Mouse (Mus musculus) spleen, postnatal 36 days (tissue): ENCODE data around the gene Mapk13.
A peak's percentile ranks its signal among the peaks of the same experiment; 100 is the strongest.
"Not testable (repeated sequence)": the region's sequence is repeated elsewhere in the genome, so short reads cannot be mapped to it uniquely, and the experiment has no call there.

Experiments used
- DNase-seq, 2 experiments: peaks; one replicate each; pipeline ENCODE4 v3.0.0; 2022; ENCODE audit warnings: low spot score in 2 of 2, mixed read lengths in 1 of 2

Mapk13 gene

GRCm38 (mm10) chr17:28769121-28769874 is at the start of gene Mapk13:
Gene Mapk13 (plus strand): TSS chr17:28769297.
- DNase-seq: peak in 1 of 2 experiments; percentile 19

DNA sequence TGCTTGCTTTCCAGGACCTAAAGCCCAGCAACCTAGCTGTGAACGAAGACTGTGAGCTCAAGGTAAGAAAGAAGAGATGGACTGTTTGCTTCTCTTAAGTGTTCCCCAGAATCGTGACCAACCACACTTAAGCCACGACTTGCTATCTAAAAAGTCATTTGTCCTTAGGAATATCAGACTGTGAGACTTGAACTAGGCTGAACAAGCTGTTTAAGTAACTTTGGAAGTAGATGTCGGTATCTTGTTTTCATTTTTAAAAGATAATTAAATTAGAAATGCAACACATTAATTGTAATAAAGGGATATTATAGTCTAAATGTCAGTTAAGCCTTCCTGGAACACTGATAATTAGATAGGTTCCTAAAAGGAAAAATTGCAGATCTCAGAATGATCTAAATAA is 43.3 kb upstream of the Mapk13 start, which contains the start of gene AC170998.1:
Gene AC170998.1 (plus strand): TSS at position 301 of the 400 bp plus-strand sequence.
- DNase-seq: no peak

DNA sequence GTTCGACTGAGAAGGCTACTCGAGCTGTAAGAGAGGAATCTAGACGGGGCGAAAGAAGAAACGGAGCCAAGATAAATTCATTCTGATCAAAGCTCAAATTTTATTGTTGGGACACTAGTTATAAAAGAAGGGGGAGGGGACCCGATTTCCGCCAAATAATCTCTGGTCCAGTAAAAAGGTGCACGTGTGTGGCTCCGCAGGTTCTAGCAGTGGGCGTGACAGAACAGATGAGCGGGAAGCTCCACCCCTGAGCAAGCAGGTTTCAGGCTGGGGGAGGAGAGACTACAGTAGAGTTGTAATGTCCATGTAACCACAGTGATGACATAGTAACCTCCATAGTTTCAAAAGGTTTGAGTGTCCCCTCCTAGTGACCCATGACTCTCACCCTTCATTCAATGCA is 41.6 kb upstream of the Mapk13 start:
- DNase-seq: not testable (repeated sequence)

- DNase-seq: no peak
Observed at GRCm38 (mm10) chr17:28735317-28736105, 33.6 kb upstream of the Mapk13 start.

DNA sequence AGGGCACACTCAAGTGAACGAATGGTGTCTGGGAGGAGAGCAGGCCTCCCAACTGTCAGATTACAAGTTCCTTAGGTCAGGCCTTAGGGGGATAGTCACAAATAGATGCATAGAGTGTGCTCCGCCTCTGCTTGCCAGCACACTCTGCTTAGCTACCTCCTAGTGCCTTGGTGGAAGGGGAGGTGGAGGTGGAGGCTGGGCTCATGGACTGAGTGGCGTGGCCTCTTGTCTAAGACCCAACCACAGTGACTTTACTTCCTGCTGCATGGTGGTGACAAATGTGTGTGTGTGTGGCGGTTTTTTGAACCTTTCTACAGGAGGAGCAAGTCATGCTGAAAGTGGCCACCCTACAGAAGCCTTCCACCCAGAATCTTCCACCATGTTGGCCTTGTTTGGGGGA is 32.6 kb upstream of the Mapk13 start:
- DNase-seq: peak in 1 of 2 experiments; percentile 6

DNA sequence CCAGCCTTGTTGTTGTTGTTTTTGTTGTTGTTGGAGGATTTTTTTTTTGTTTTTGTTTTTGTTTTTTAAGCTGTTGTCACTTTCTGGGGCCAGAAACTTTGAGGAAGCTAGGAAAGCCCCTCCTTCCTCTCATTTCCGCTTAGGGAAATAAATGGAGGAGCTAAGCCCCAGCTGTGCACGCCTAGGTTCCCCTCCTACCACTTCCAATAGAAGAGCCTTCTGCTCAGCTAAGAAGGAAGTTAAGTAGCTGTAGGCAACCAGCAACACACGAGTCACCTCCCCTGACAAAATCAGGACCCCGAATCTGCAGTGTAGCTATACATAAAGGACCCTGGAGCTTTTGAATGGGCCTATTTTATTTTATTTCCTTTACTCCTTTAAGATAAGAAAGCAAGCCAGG is 31.1 kb upstream of the Mapk13 start:
- DNase-seq: peak in 1 of 2 experiments; percentile 31

DNA sequence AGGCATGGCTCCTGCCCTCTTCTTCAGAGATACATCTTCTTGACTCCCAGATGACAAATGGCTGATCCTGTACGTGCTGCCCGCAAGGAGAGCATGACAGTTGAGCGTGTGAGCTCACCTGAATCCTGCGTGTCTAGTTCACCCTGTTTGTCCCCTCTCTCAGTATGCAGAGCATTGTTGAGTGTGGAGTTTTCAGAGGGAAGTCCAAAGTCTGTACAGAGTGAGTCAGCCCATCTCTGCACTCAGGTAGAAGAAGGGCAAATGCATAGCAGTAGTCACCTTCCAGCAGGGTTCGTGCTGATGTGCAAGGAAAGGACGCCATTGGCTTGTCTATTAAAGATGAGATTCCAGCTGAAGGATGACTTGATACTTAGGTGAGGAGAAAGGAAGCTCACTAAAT is 29.9 kb upstream of the Mapk13 start:
- DNase-seq: no peak

DNA sequence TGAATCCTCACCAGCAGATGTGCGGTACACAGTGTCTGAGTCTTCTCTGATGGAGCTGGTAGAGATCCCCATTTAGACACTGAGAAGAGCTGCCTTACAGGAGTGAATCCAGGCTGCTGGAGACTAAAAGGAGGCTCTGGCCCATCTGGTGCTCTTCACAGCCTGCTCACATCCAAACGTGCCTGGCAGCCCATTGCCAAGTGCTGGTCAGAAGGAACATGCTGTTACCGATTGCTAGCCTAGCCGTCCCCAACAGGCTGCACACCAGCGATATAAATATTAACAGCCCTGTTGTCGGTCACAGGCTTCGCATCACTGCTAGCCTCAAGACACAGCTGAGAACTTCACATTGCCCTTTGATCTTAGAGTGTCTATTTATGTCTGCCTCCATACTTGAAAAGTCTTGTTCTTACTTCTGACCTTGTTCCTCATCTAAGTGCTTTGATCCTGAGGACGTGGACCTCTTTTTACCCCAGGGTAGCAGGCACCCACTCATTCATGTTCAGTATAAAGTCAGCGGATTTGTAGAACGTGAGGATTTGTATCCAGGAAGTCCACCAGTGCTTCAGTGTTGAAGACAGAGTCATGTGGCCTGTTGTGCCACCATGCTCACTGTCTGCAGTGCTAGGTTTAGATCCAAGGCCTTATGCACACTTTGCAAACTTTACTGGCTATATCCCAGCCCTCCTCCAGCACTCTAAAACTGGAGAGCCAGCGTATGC is 25.8 kb upstream of the Mapk13 start:
- DNase-seq: no peak

- DNase-seq: no peak
Observed at GRCm38 (mm10) chr17:28743916-28744315, 25.2 kb upstream of the Mapk13 start.

- DNase-seq: no peak
Observed at GRCm38 (mm10) chr17:28745773-28746172, 23.3 kb upstream of the Mapk13 start.

DNA sequence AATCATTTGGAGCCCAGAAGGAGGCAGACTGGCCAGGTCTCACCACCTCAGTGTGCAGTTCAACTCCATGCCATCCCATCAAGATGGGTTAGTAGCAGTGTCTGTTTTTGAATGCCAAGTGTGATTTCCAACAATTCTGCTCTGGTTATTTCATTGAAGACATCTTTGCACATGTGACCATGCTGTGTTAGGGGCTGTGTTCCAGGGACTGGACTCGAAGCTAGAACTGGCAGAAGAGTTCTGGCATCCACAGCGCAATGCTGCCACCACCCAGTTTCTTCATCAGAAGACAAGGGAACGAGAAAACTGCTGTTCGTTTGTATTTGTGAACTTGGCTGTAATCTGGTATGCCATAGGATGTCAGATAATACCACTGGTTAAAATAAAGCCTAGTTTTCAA is 21.1 kb upstream of the Mapk13 start:
- DNase-seq: no peak

- DNase-seq: peak; percentile 8 to 25
Observed at GRCm38 (mm10) chr17:28750580-28750979, 18.5 kb upstream of the Mapk13 start.

GRCm38 (mm10) chr17:28756447-28756846 is 12.7 kb upstream of the Mapk13 start:
- no peak for DNase-seq

GRCm38 (mm10) chr17:28757470-28757869 is 11.6 kb upstream of the Mapk13 start:
- no peak for DNase-seq

DNA sequence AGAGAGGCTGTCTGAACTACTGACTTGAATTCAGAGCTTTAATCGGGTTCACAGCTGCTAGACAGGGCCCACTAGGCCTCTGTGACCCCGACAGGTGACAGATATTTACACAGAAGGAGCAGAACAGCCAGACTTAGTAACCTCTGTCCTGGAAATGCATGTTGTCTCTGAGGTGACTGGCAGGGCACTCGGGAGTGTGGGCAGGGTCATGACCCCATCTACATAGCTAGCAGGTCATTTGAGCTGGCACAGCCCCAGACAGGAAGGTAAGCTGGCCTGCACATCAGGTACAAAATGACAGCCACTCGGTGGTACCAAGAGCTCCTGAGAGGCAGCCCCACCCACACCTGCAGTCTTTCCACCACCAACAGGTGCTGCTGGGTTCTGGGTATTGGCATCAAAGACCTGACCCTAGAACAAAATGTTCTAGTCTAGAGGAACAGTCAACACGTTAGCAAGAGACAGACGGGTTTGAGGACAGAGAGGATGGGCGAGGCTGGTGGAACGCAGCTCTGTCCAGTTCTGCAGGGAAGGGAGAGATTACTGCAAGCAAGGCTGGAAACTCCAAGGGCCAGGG is 8.3 kb upstream of the Mapk13 start:
- DNase-seq: no peak

DNA sequence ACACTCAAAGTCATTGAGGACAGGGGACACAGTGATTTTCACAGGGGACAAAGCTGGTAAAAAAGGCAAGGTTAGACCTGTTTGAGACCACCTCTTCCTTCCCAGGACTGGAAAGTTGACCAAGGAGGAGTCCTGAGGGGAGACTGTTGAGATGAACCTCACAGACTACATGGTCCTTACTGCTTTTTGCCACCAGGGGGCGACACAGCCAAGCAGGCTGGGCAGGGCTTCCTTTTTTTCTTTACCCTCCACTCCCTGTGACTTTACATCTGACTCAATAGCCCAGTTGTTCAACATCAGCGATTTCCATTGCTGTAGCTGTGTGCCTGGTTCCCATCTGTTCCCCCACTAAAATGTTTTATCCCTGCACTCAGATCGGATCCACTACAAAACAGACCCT is 7.2 kb upstream of the Mapk13 start:
- DNase-seq: peak; percentile 60 to 69

DNA sequence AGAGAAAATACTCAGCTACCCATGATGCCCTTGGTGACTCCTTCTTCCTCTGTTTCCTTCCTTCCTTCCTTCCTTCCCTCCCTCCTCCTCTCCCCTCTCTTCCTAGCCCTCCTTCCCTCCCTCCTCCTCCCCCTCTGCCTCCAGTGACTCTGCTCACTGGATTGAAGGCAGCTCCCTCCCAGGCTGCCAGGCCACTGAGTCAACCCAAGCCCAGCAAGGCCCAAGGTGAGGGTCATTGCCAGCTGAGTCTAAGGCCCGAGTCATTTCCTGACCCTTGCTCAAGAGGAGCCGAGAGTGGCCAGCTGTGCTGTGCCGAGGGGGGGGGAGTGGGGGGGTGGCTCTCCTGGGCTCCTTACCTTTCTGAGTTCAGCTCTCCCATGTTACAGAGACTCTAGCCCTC is 2.9 kb upstream of the Mapk13 start:
- no peak for DNase-seq

DNA sequence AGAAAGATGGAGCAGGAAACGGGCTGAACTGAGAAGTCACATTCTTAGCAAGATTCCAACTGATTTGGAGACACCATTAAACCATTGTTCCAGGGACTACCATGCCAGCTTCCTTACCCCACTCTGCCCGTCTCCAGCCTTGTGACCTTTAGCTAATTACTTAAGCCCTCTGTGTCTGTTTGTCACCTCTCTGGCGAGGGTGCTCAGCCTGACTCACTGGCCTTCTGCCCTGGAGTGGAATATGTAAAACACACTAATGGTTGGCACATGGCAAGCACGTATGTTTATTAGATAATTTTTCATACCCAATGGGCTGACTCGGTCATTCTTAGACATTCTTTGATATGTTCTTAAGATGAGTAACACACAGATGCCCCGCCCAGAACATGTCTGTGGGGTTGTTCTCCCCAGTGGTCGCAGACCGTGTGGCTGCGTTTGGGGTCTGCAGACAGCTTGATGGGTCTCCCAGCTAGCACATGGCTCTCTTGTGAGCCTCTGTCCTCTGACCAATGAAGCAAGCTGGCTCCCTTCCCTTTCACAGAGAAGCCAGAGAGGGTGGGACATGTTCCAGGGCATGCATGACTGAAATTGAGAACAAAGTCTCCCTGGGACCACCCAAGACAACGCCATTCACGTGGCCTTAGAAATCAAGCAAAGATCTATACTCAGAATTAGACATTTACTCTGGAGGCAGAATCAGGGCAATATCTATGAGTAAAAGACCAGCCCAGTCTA is 2.1 kb upstream of the Mapk13 start:
- DNase-seq: no peak

GRCm38 (mm10) chr17:28769875-28770421 is 851 bp downstream of the Mapk13 start:
- no peak for DNase-seq

GRCm38 (mm10) chr17:28771289-28771688 is 2.2 kb downstream of the Mapk13 start:
- DNase-seq: no peak

DNA sequence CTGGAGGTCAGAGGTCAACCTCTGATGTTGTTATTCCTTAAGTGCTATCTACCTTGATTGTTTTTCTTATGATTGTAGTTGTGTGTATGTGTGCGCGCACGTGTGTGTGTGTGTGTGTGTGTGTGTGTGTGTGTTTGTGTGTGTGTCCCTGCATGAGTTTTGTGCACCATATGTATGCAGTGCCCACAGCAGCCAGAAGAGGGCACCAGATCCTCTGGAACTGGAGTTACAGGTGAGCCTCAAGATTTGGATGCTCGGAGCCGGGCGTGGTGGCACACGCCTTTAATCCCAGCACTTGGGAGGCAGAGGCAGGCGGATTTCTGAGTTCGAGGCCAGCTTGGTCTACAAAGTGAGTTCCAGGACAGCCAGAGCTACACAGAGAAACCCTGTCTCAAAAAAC is 5.2 kb downstream of the Mapk13 start:
- not testable (repeated sequence) for DNase-seq
